Mouse (Mus musculus) hindbrain, embryonic 15.5 days (tissue): ENCODE results near the gene Slx4ip. TPM values are rescaled to one million over a fixed set of nuclear protein-coding genes. Genes with fewer than 3 reads are reported as not detected.
A peak's percentile ranks its signal among the peaks of the same experiment; 100 is the strongest.

Experiments
- ATAC-seq: fragments of 200-750 bp; cut with Nextera tagmentation; 2 replicates; pipeline ENCODE4 v1.8.0; 2017; ENCODE audit warnings: low read depth, moderate number of reproducible peaks, moderate TSS enrichment; ENCODE audit not compliant: low FRiP score
- H3K27ac ChIP-seq: fragments of 300-500 bp; sonication (generic); replicated peaks from 2 replicates; pipeline ENCODE4 v1.5.1; 2015; ENCODE audit warnings: mild to moderate bottlenecking, inconsistent platforms
- H3K27me3 ChIP-seq: fragments of 300-500 bp; sonication (generic); 2 replicates; pipeline ENCODE4 v1.6.1; 2015; ENCODE audit warnings: control low read depth, inconsistent platforms
- H3K36me3 ChIP-seq: fragments of 300-500 bp; sonication (generic); 2 replicates; pipeline ENCODE4 v1.6.1; 2015; ENCODE audit warnings: control low read depth, inconsistent platforms
- H3K4me1 ChIP-seq: fragments of 300-500 bp; sonication (generic); replicated peaks from 2 replicates; pipeline ENCODE4 v1.6.1; 2015; ENCODE audit warnings: control low read depth, inconsistent platforms
- H3K4me2 ChIP-seq: fragments of 300-500 bp; sonication (generic); 2 replicates; pipeline ENCODE4 v1.6.1; 2015; ENCODE audit warnings: moderate library complexity, mild to moderate bottlenecking, inconsistent platforms
- H3K4me3 ChIP-seq: fragments of 300-500 bp; sonication (generic); 2 replicates; pipeline ENCODE4 v1.5.1; 2015; ENCODE audit warnings: mild to moderate bottlenecking, inconsistent platforms
- H3K9ac ChIP-seq: fragments of 300-500 bp; sonication (generic); 2 replicates; pipeline ENCODE4 v1.6.1; 2015; ENCODE audit warnings: inconsistent platforms
- H3K9me3 ChIP-seq: fragments of 300-500 bp; sonication (generic); 2 replicates; pipeline ENCODE4 v1.6.1; 2016; ENCODE audit warnings: control low read depth, inconsistent platforms
- WGBS: fragments of 180-500 bp; shearing (Covaris S2); methylation state at CpG from one replicate; pipeline ENCODE4 v1.1.7; 2015; 5-methylcytosine and 5-hydroxymethylcytosine counted together
- polyA plus RNA-seq: library from polyadenylated mRNA; unstranded; fragments of >200 nt; fragmentation: Nextera tagmentation; extraction: Ambion mirVana; gene quantifications from 2 replicates; pipeline ENCODE4 v1.2.1, GENCODE M21; 2015

Slx4ip gene
- polyA plus RNA-seq, 1 experiment from 2014 or later: 11.3 TPM

- Histone ChIP-seq H3K27ac (no peak overlapping the region), H3K4me2 (no peak overlapping the region), H3K36me3 (no peaks in the 10 kb centered on the region), H3K9me3 (no peaks in the 10 kb centered on the region), H3K9ac (no peak overlapping the region), H3K4me3 (no peak overlapping the region), H3K4me1 (peaks cover 21% of the 10 kb centered on the region), H3K27me3 (no peaks in the 10 kb centered on the region)
- 76% methylated on average over 4 of the region's 4 CpGs for WGBS
- ATAC-seq: no peak
These were observed 187.8 kb downstream of the Slx4ip start for GRCm38 (mm10) chr2:137078771-137079170.

GRCm38 (mm10) chr2:137079721-137080320, 188.8 kb downstream of the Slx4ip start:
- WGBS: 22% methylated on average over 10 of the region's 10 CpGs
- H3K9me3 ChIP-seq: no peaks in the 10 kb centered on the region

GRCm38 (mm10) chr2:137080468-137080867, 189.4 kb downstream of the Slx4ip start:
- ATAC-seq: 0 out of 2 replicates have a peak, but pooled peaks have one; percentile 4
- Histone ChIP-seq H3K9ac (no peak overlapping the region), H3K9me3 (no peaks in the 10 kb centered on the region), H3K36me3 (no peaks in the 10 kb centered on the region), H3K4me2 (no peak overlapping the region), H3K4me1 (peaks cover 14% of the 10 kb centered on the region), H3K4me3 (no peak overlapping the region), H3K27me3 (no peaks in the 10 kb centered on the region), H3K27ac (no peak overlapping the region)
- 64% methylated on average over 6 of the region's 6 CpGs for WGBS

More at GRCm38 (mm10) chr2:137079721-137080320, 188.8 kb downstream of the Slx4ip start:
- no peak for ATAC-seq
- H3K4me1 ChIP-seq: peaks cover 14% of the 10 kb centered on the region
- no peaks in the 10 kb centered on the region for H3K27me3 ChIP-seq
- H3K27ac ChIP-seq: no peak overlapping the region
- no peaks in the 10 kb centered on the region for H3K36me3 ChIP-seq
- no peak overlapping the region for H3K9ac ChIP-seq
- no peak overlapping the region for H3K4me2 ChIP-seq
- no peak overlapping the region for H3K4me3 ChIP-seq

- no peak overlapping the region for H3K9ac ChIP-seq
- no peaks in the 10 kb centered on the region for H3K36me3 ChIP-seq
- WGBS: 78% methylated on average over 7 of the region's 7 CpGs
- H3K4me2 ChIP-seq: no peak overlapping the region
- peaks cover 14% of the 10 kb centered on the region for H3K4me1 ChIP-seq
- no peaks in the 10 kb centered on the region for H3K9me3 ChIP-seq
- no peak overlapping the region for H3K4me3 ChIP-seq
- no peak overlapping the region for H3K27ac ChIP-seq
- no peaks in the 10 kb centered on the region for H3K27me3 ChIP-seq
- ATAC-seq: 0 out of 2 replicates have a peak, but pooled peaks have one; percentile 52
These were observed 190.0 kb downstream of the Slx4ip start for GRCm38 (mm10) chr2:137081001-137081400.

GRCm38 (mm10) chr2:137082896-137083620, 192.0 kb downstream of the Slx4ip start:
- 80% methylated on average over 24 of the region's 24 CpGs for WGBS
- H3K4me2 ChIP-seq: no peak overlapping the region
- no peaks in the 10 kb centered on the region for H3K27me3 ChIP-seq
- H3K4me3 ChIP-seq: no peak overlapping the region
- H3K36me3 ChIP-seq: no peaks in the 10 kb centered on the region
- H3K9me3 ChIP-seq: no peaks in the 10 kb centered on the region
- no peak overlapping the region for H3K9ac ChIP-seq
- ATAC-seq: 0 out of 2 replicates have a peak, but pooled peaks have one; percentile 49
- peaks cover 14% of the 10 kb centered on the region for H3K4me1 ChIP-seq
- no peak overlapping the region for H3K27ac ChIP-seq

GRCm38 (mm10) chr2:137085257-137085656, 194.2 kb downstream of the Slx4ip start:
- H3K9me3 ChIP-seq: no peaks in the 10 kb centered on the region
- H3K4me1 ChIP-seq: peaks cover 8% of the 10 kb centered on the region; the same call in 1 of the 2 replicates
- H3K4me3 ChIP-seq: no peak overlapping the region
- WGBS: 68% methylated on average over 8 of the region's 8 CpGs
- H3K27ac ChIP-seq: no peak overlapping the region
- H3K27me3 ChIP-seq: no peaks in the 10 kb centered on the region
- no peak for ATAC-seq
- H3K9ac ChIP-seq: no peak overlapping the region
- no peaks in the 10 kb centered on the region; the same call in 1 of the 2 replicates for H3K36me3 ChIP-seq
- no peak overlapping the region for H3K4me2 ChIP-seq

GRCm38 (mm10) chr2:137086621-137087395, 195.8 kb downstream of the Slx4ip start:
- Histone ChIP-seq H3K9ac (no peak overlapping the region), H3K9me3 (no peaks in the 10 kb centered on the region), H3K36me3 (no peaks in the 10 kb centered on the region; the same call in 1 of the 2 replicates), H3K4me1 (peaks cover 5% of the 10 kb centered on the region; the same call in 1 of the 2 replicates), H3K27ac (no peak overlapping the region), H3K4me3 (no peak overlapping the region), H3K27me3 (no peaks in the 10 kb centered on the region), H3K4me2 (no peak overlapping the region)
- no peak for ATAC-seq
- whole genome bisulfite sequencing: 45% methylated on average over 14 of the region's 14 CpGs

- Histone ChIP-seq H3K27me3 (no peaks in the 10 kb centered on the region), H3K36me3 (no peaks in the 10 kb centered on the region; the same call in 1 of the 2 replicates)
- 70% methylated on average over 6 of the region's 6 CpGs for WGBS
These were observed 196.7 kb downstream of the Slx4ip start for GRCm38 (mm10) chr2:137087705-137088104.

GRCm38 (mm10) chr2:137091766-137092522, 200.9 kb downstream of the Slx4ip start:
- Histone ChIP-seq H3K4me2 (no peak overlapping the region), H3K36me3 (no peaks in the 10 kb centered on the region; the same call in 1 of the 2 replicates), H3K27ac (no peak overlapping the region), H3K9ac (no peak overlapping the region), H3K4me3 (no peak overlapping the region), H3K9me3 (no peaks in the 10 kb centered on the region), H3K4me1 (peaks cover 15% of the 10 kb centered on the region), H3K27me3 (no peaks in the 10 kb centered on the region)
- WGBS: 62% methylated on average over 11 of the region's 11 CpGs
- 0 out of 2 replicates have a peak, but pooled peaks have one; percentile 2 for ATAC-seq

More at GRCm38 (mm10) chr2:137087705-137088104, 196.7 kb downstream of the Slx4ip start:
- no peak overlapping the region for H3K4me3 ChIP-seq
- peaks cover 11% of the 10 kb centered on the region for H3K4me1 ChIP-seq
- no peaks in the 10 kb centered on the region for H3K9me3 ChIP-seq
- H3K27ac ChIP-seq: no peak overlapping the region
- no peak overlapping the region for H3K9ac ChIP-seq
- ATAC-seq: no peak
- no peak overlapping the region for H3K4me2 ChIP-seq

GRCm38 (mm10) chr2:137092523-137093297, 201.7 kb downstream of the Slx4ip start:
- H3K9me3 ChIP-seq: no peaks in the 10 kb centered on the region
- H3K4me2 ChIP-seq: no peak overlapping the region
- H3K27me3 ChIP-seq: no peaks in the 10 kb centered on the region
- peak overlapping the region; percentile 47 for H3K27ac ChIP-seq
- peaks cover 15% of the 10 kb centered on the region for H3K4me1 ChIP-seq
- H3K9ac ChIP-seq: no peak overlapping the region
- no peak overlapping the region for H3K4me3 ChIP-seq
- ATAC-seq: peak; percentile 39; the same call in 1 of the 2 replicates
- H3K36me3 ChIP-seq: no peaks in the 10 kb centered on the region; the same call in 1 of the 2 replicates
- 20% methylated on average over 10 of the region's 10 CpGs for WGBS

- 33% methylated on average over 7 of the region's 7 CpGs for WGBS
- H3K4me3 ChIP-seq: no peak overlapping the region
- H3K27me3 ChIP-seq: no peaks in the 10 kb centered on the region
- H3K27ac ChIP-seq: 0 out of 2 replicates have a peak overlapping the region, but pooled peaks have one; percentile 47
- no peak for ATAC-seq
- H3K36me3 ChIP-seq: no peaks in the 10 kb centered on the region; the same call in 1 of the 2 replicates
- no peak overlapping the region for H3K9ac ChIP-seq
- no peak overlapping the region for H3K4me2 ChIP-seq
- no peaks in the 10 kb centered on the region for H3K9me3 ChIP-seq
- peaks cover 17% of the 10 kb centered on the region for H3K4me1 ChIP-seq
These were observed 202.2 kb downstream of the Slx4ip start for GRCm38 (mm10) chr2:137093298-137093630.
